Mouse (Mus musculus): ENCODE results near the gene Sparcl1.
A peak's percentile ranks its signal among the peaks of the same experiment; 100 is the strongest.

Sparcl1 gene

GRCm38 (mm10) chr5:104110171-104110920 is 3.2 kb downstream of the Sparcl1 start:
- peak; percentile 51 for DNase-seq (ENCODE audit: extremely low spot score, low spot score)

- DNase-seq (ENCODE audit: extremely low spot score, low spot score): peak; percentile 48
Measured at GRCm38 (mm10) chr5:104109516-104109915, 4.0 kb downstream of the Sparcl1 start.

- peak; percentile 58 for DNase-seq (ENCODE audit: extremely low spot score, low spot score)
Measured at GRCm38 (mm10) chr5:104108879-104109369, 4.6 kb downstream of the Sparcl1 start.

GRCm38 (mm10) chr5:104108127-104108875 is 5.2 kb downstream of the Sparcl1 start:
- peak; percentile 47 for DNase-seq (ENCODE audit: extremely low spot score, low spot score)

- no peak for DNase-seq (ENCODE audit: extremely low spot score, low spot score)
Measured at GRCm38 (mm10) chr5:104104111-104104510, 9.4 kb downstream of the Sparcl1 start.

GRCm38 (mm10) chr5:104103171-104103570 is 10.4 kb downstream of the Sparcl1 start:
- no peak for DNase-seq (ENCODE audit: extremely low spot score, low spot score)

GRCm38 (mm10) chr5:104101678-104102531 is 11.6 kb downstream of the Sparcl1 start:
- no peak for DNase-seq (ENCODE audit: extremely low spot score, low spot score)

GRCm38 (mm10) chr5:104096078-104096938 is 17.2 kb downstream of the Sparcl1 start:
- DNase-seq (ENCODE audit: extremely low spot score, low spot score): no peak

- DNase-seq (ENCODE audit: extremely low spot score, low spot score): no peak
Measured at GRCm38 (mm10) chr5:104095416-104096077, 18.0 kb downstream of the Sparcl1 start.

GRCm38 (mm10) chr5:104089751-104090150 is 23.8 kb downstream of the Sparcl1 start:
- no peak for DNase-seq (ENCODE audit: extremely low spot score, low spot score)

- no peak for DNase-seq (ENCODE audit: extremely low spot score, low spot score)
Measured at GRCm38 (mm10) chr5:104085366-104085765, 28.2 kb downstream of the Sparcl1 start.

GRCm38 (mm10) chr5:104080736-104081135 is 32.8 kb downstream of the Sparcl1 start:
- DNase-seq (ENCODE audit: extremely low spot score, low spot score): no peak

GRCm38 (mm10) chr5:104077508-104077907 is 36.0 kb downstream of the Sparcl1 start, which contains the start of gene Gm17660:
Gm17660 (minus strand) TSS chr5:104077608.
- DNase-seq (ENCODE audit: extremely low spot score, low spot score): no peak

GRCm38 (mm10) chr5:104076361-104076760 is 37.2 kb downstream of the Sparcl1 start:
- no peak for DNase-seq (ENCODE audit: extremely low spot score, low spot score)

GRCm38 (mm10) chr5:104074388-104074787 is 39.1 kb downstream of the Sparcl1 start:
- peak; percentile 64 for DNase-seq (ENCODE audit: extremely low spot score, low spot score)

- DNase-seq (ENCODE audit: extremely low spot score, low spot score): no peak
Measured at GRCm38 (mm10) chr5:104073602-104074001, 39.9 kb downstream of the Sparcl1 start.

GRCm38 (mm10) chr5:104072272-104072886 is 41.2 kb downstream of the Sparcl1 start:
- peak; percentile 70 for DNase-seq (ENCODE audit: extremely low spot score, low spot score)

GRCm38 (mm10) chr5:104071048-104071447 is 42.5 kb downstream of the Sparcl1 start:
- DNase-seq (ENCODE audit: extremely low spot score, low spot score): no peak

- DNase-seq (ENCODE audit: extremely low spot score, low spot score): peak; percentile 49
Measured at GRCm38 (mm10) chr5:104068751-104069150, 44.8 kb downstream of the Sparcl1 start.

Measured in neural tube, embryonic 10.5 days (tissue).